Mouse (Mus musculus) brown adipose tissue, adult 24 weeks (tissue): ENCODE results near the gene Erbb2. TPM values are rescaled to one million over a fixed set of nuclear protein-coding genes. Genes with fewer than 3 reads are reported as not detected.

Experiments
- H3K27ac ChIP-seq: fragments of 200-500 bp; replicated peaks from 2 replicates; pipeline ENCODE4 v1.5.1; 2012; ENCODE audit warnings: low read depth, mild to moderate bottlenecking, low read length
- H3K4me1 ChIP-seq: fragments of 200-500 bp; 2 replicates; pipeline ENCODE4 v1.6.1; 2012; ENCODE audit warnings: low read length, mixed read lengths; ENCODE audit not compliant: control insufficient read depth, insufficient read depth, insufficient read length
- H3K4me3 ChIP-seq: fragments of 200-500 bp; 2 replicates; pipeline ENCODE4 v1.5.1; 2012; ENCODE audit warnings: low read depth, mild to moderate bottlenecking, low read length, moderate library complexity; ENCODE audit not compliant: insufficient read depth
- polyA plus RNA-seq: library from polyadenylated mRNA; stranded (reverse); fragments of >200 nt; gene quantifications from 2 replicates; pipeline ENCODE4 v1.2.4, GENCODE M21; 2012; ENCODE audit not compliant: missing spikeins, insufficient read depth, insufficient read length

Gene Erbb2
- polyA plus RNA-seq, 1 experiment, result 1.9 TPM

- Histone ChIP-seq H3K27ac (no peak overlapping the region), H3K4me1 (no peaks in the 10 kb centered on the region), H3K4me3 (no peak overlapping the region)
Observed at GRCm38 (mm10) chr11:98473916-98474479, 61.7 kb downstream of the Erbb2 start.

- H3K27ac ChIP-seq, result no peak overlapping the region
- H3K4me3 ChIP-seq, result no peak overlapping the region
- H3K4me1 ChIP-seq, result no peaks in the 10 kb centered on the region
Observed at GRCm38 (mm10) chr11:98474967-98475366, 62.7 kb downstream of the Erbb2 start.

- H3K4me1 ChIP-seq, result no peaks in the 10 kb centered on the region
- H3K27ac ChIP-seq, result no peak overlapping the region
Observed at GRCm38 (mm10) chr11:98475630-98476433, 63.6 kb downstream of the Erbb2 start.

GRCm38 (mm10) chr11:98476434-98476807 lies 64.2 kb downstream of the Erbb2 start:
- no peak overlapping the region for H3K27ac ChIP-seq
- no peaks in the 10 kb centered on the region for H3K4me1 ChIP-seq
- H3K4me3 ChIP-seq, result no peak overlapping the region

More at GRCm38 (mm10) chr11:98475630-98476433, 63.6 kb downstream of the Erbb2 start:
- no peak overlapping the region for H3K4me3 ChIP-seq

GRCm38 (mm10) chr11:98477011-98477701 lies 64.9 kb downstream of the Erbb2 start:
- H3K27ac ChIP-seq, result no peak overlapping the region
- H3K4me1 ChIP-seq, result no peaks in the 10 kb centered on the region
- H3K4me3 ChIP-seq, result no peak overlapping the region

- no peaks in the 10 kb centered on the region for H3K4me1 ChIP-seq
Observed at GRCm38 (mm10) chr11:98479026-98479939, 67.0 kb downstream of the Erbb2 start.

GRCm38 (mm10) chr11:98479940-98480497 lies 67.7 kb downstream of the Erbb2 start:
- no peak overlapping the region for H3K4me3 ChIP-seq
- no peak overlapping the region for H3K27ac ChIP-seq
- H3K4me1 ChIP-seq, result no peaks in the 10 kb centered on the region

More at GRCm38 (mm10) chr11:98479026-98479939, 67.0 kb downstream of the Erbb2 start:
- no peak overlapping the region for H3K27ac ChIP-seq
- H3K4me3 ChIP-seq, result no peak overlapping the region

GRCm38 (mm10) chr11:98481231-98481630 lies 69.0 kb downstream of the Erbb2 start:
- no peaks in the 10 kb centered on the region for H3K4me1 ChIP-seq
- H3K27ac ChIP-seq, result no peak overlapping the region
- no peak overlapping the region for H3K4me3 ChIP-seq

GRCm38 (mm10) chr11:98482067-98482466 lies 69.8 kb downstream of the Erbb2 start:
- Histone ChIP-seq H3K27ac (no peak overlapping the region), H3K4me1 (no peaks in the 10 kb centered on the region), H3K4me3 (no peak overlapping the region)

- no peaks in the 10 kb centered on the region for H3K4me1 ChIP-seq
- no peak overlapping the region for H3K27ac ChIP-seq
- H3K4me3 ChIP-seq, result no peak overlapping the region
Observed at GRCm38 (mm10) chr11:98485749-98486148, 73.5 kb downstream of the Erbb2 start.

Other genes with a start within 250 kb of the Erbb2 start
- 17.7 and 24.4 TPM in 2 replicates for gene Med1, start 219.2 kb upstream of the Erbb2 start, polyA plus RNA-seq
- gene Cdk12, start 209.4 kb upstream of the Erbb2 start, polyA plus RNA-seq, result 14.2 and 15.0 TPM in 2 replicates
- gene Neurod2, start 82.8 kb upstream of the Erbb2 start, polyA plus RNA-seq, result not detected in 2 replicates
- not detected in 2 replicates for gene Ppp1r1b, start 64.1 kb upstream of the Erbb2 start, polyA plus RNA-seq
- gene Stard3, start 54.1 kb upstream of the Erbb2 start, polyA plus RNA-seq, result 5.3 and 8.1 TPM in 2 replicates
- gene Tcap, start 28.7 kb upstream of the Erbb2 start, polyA plus RNA-seq, result 41.6 and 83.6 TPM in 2 replicates
- not detected in 2 replicates for gene Pnmt, start 26.0 kb upstream of the Erbb2 start, polyA plus RNA-seq
- gene Pgap3, start 12.0 kb upstream of the Erbb2 start, polyA plus RNA-seq, result 2.1 and 2.4 TPM in 2 replicates
- 98.2 and 141 TPM in 2 replicates for gene Mien1, start 26.5 kb downstream of the Erbb2 start, polyA plus RNA-seq
- gene Grb7, start 33.9 kb downstream of the Erbb2 start, polyA plus RNA-seq, result 0.59 and 1.0 TPM in 2 replicates
- not detected in 2 replicates for gene Ikzf3, start 133.6 kb downstream of the Erbb2 start, polyA plus RNA-seq
- 2.2 and 2.3 TPM in 2 replicates for gene Zpbp2, start 138.6 kb downstream of the Erbb2 start, polyA plus RNA-seq
- gene Ormdl3, start 174.9 kb downstream of the Erbb2 start, polyA plus RNA-seq, result 276 and 329 TPM in 2 replicates
- gene Lrrc3c, start 185.8 kb downstream of the Erbb2 start, polyA plus RNA-seq, result not detected in 2 replicates
- gene Gm12355, start 213.2 kb downstream of the Erbb2 start, polyA plus RNA-seq, result 5.2 and 8.8 TPM in 2 replicates
- not detected in 2 replicates for gene Gsdma3, start 213.9 kb downstream of the Erbb2 start, polyA plus RNA-seq
- not detected in 2 replicates for gene Gsdma2, start 234.3 kb downstream of the Erbb2 start, polyA plus RNA-seq